Mouse (Mus musculus): ENCODE measurements at regions not wholly inside any gene's neighbourhood (a gene's known extent, or its start where the extent isn't known, plus 50 kb on each side); places are given as distances from the start of the nearest gene placed in this dataset.

DNA sequence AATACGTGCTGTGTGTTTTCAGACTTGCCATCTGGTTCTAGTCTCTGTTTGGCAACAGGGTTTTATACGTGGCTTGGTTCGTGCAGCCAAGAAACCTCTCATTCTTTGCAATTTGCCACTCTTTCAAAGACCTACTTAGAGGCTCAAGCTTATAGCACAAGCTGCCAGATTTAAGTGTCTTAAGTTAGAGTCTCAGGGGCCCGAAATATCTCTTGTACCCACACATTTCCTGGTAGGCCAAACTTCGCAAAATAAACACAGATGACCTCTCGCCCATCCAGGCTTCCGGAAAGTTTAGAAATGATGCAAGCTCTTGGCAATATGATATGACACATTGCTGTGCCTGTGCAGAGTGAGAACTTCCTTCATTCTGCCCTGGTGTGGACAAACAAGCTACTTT, 54.8 kb upstream of the Fndc3b start:
- TF ChIP-seq CTCF (IDR thresholded peaks at IDR 0.05) (no peak), EP300 (IDR thresholded peaks at IDR 0.05) (peak; percentile 94)

All from lung, postnatal 0 days (tissue).